Mouse (Mus musculus) embryonic fibroblast, embryonic 13.5 days (primary cell): ENCODE measurements around the gene Tmeff1. TPM values are rescaled to one million over a fixed set of nuclear protein-coding genes. Genes with fewer than 3 reads are reported as not detected.
"Not testable (repeated sequence)": the region's sequence is repeated elsewhere in the genome, so short reads cannot be mapped to it uniquely, and the experiment has no call there.

Experiments used
- H3K27ac ChIP-seq: 2 replicates; pipeline ENCODE4 v1.5.1; 2012; ENCODE audit warnings: low read length, control low read depth, inconsistent platforms; ENCODE audit not compliant: insufficient read depth
- H3K4me1 ChIP-seq: 2 replicates; pipeline ENCODE4 v1.6.1; 2011; ENCODE audit warnings: low read length; ENCODE audit not compliant: control insufficient read depth, insufficient read depth
- H3K4me3 ChIP-seq: 2 replicates; pipeline ENCODE4 v1.5.1; 2011; ENCODE audit warnings: mild to moderate bottlenecking, control low read depth, low read length; ENCODE audit not compliant: insufficient read depth
- CTCF ChIP-seq: IDR thresholded peaks from 2 replicates; pipeline ENCODE4 v1.5.1; 2011; ENCODE audit warnings: mild to moderate bottlenecking, control low read depth, low read length, moderate library complexity, borderline replicate concordance; ENCODE audit not compliant: insufficient read depth
- POLR2A ChIP-seq: IDR thresholded peaks from 2 replicates; pipeline ENCODE4 v1.6.1; 2011; ENCODE audit warnings: low read depth, mild to moderate bottlenecking, control low read depth, low read length, moderate library complexity
- polyA plus RNA-seq: library from polyadenylated mRNA; stranded (reverse); fragments of >200 nt; gene quantifications from 2 replicates; pipeline ENCODE4 v1.2.4, GENCODE M21; 2011; ENCODE audit warnings: low read depth; ENCODE audit not compliant: missing spikeins, insufficient read length

Gene Tmeff1
- polyA plus RNA-seq, 1 experiment, result 125 TPM

- TF ChIP-seq CTCF (no peak), POLR2A (no peak)
- Histone ChIP-seq H3K4me3 (no peak overlapping the region), H3K27ac (peak overlapping the region; percentile 93), H3K4me1 (peaks cover 7% of the 10 kb centered on the region)
Observed at GRCm38 (mm10) chr4:48660619-48661575, 75.9 kb downstream of the Tmeff1 start.

GRCm38 (mm10) chr4:48663271-48663670 lies 78.3 kb downstream of the Tmeff1 start, which contains the start of gene Cavin4:
Gene Cavin4, plus strand, starts transcription at chr4:48663514.
- Histone ChIP-seq H3K4me3 (no peak within 1 kb of the TSS), H3K4me1 (peaks cover 7% of the 10 kb centered on the region), H3K27ac (peak within 1 kb of the TSS; percentile 92)
- TF ChIP-seq POLR2A (no peak), CTCF (no peak)

- H3K27ac ChIP-seq, result peak overlapping the region; percentile 92
- no peak for TF ChIP-seq CTCF
- TF ChIP-seq POLR2A, result no peak
- no peak overlapping the region for H3K4me3 ChIP-seq
Observed at GRCm38 (mm10) chr4:48664021-48664420, 79.0 kb downstream of the Tmeff1 start.

DNA sequence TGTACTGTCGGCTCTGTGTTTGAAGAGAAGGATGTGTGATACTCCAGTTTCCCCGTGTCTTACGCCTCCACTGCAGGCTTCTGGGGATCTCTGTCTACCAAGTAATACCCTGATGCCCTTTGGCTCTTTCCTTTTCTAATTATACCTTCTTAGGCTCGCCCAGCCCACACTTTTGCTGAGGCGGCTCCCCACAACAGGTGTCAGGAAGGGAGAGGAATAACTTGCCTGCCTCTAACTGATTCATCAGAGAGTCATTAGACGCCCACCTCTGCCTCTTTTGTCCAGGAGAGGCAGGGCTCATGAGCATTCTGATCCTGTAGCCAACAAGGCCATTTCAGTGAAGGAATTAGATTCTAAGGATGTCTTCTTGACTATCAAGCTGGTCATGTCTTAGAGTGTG lies 82.3 kb downstream of the Tmeff1 start:
- Histone ChIP-seq H3K27ac (no peak overlapping the region), H3K4me3 (no peak overlapping the region), H3K4me1 (peaks cover 7% of the 10 kb centered on the region)
- no peak for TF ChIP-seq POLR2A
- no peak for TF ChIP-seq CTCF

More at GRCm38 (mm10) chr4:48664021-48664420, 79.0 kb downstream of the Tmeff1 start:
- peaks cover 7% of the 10 kb centered on the region for H3K4me1 ChIP-seq

DNA sequence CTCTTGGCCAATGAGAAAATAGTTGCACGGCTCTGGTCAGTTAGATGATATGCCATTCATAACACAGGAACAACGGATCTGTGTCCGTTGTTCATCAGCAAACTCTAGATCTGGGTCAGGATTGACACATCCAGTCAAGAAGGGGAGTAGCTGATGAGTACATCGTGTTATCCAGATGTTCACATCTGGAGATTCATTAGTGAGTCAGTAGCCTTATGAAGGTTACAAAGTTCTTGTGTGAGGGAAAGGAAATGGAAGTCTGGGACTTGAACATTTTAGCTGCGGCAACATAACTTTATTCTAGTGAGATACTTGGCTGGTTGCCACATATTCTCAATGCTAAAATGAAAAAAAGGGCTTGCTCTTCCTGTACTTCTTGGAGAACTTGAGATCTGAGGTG lies 87.9 kb downstream of the Tmeff1 start:
- Histone ChIP-seq H3K4me3 (no peak overlapping the region), H3K27ac (no peak overlapping the region)
- TF ChIP-seq CTCF (no peak), POLR2A (no peak)

GRCm38 (mm10) chr4:48674412-48674811 lies 89.4 kb downstream of the Tmeff1 start:
- no peak overlapping the region for H3K27ac ChIP-seq
- H3K4me1 ChIP-seq, result no peaks in the 10 kb centered on the region
- TF ChIP-seq POLR2A, result no peak
- TF ChIP-seq CTCF, result no peak
- H3K4me3 ChIP-seq, result no peak overlapping the region

More for the DNA sequence above, 87.9 kb downstream of the Tmeff1 start:
- no peaks in the 10 kb centered on the region for H3K4me1 ChIP-seq

DNA sequence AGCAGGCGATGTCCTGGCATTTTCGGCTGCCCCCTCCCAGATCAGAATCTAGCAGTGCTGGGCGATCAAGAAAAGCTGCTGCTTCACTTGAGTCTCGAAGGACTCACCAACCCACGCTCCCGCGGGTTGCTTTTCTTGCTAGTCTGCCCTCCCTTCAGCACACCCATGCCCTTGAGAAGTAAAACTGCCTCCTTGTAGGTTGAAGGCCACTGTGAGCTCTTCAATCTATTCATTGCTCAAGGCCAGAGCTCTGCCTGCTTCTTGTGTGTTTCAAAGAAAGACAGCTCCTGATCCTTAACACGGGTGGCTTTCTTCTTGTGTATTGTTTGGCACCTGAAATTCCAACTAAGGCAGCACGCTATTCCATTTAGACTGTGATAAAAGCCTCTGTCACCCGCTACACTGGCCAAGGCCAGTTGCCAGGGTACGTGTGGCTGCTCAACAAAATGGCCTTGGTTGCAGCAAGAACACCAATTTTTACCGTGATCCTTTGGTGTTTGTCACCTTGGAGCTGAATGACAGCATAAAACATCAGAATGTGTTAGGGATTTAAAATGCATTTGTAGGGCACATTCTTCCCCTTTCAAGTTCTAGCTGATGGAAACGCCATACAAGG lies 91.7 kb downstream of the Tmeff1 start:
- Histone ChIP-seq H3K4me1 (no peaks in the 10 kb centered on the region; the same call in 1 of the 2 replicates), H3K27ac (no peak overlapping the region), H3K4me3 (no peak overlapping the region)
- TF ChIP-seq CTCF (no peak), POLR2A (no peak)

- Histone ChIP-seq H3K4me1 (no peaks in the 10 kb centered on the region; the same call in 1 of the 2 replicates), H3K4me3 (no peak overlapping the region), H3K27ac (no peak overlapping the region)
- no peak for TF ChIP-seq POLR2A
Observed at GRCm38 (mm10) chr4:48677276-48677675, 92.3 kb downstream of the Tmeff1 start.

DNA sequence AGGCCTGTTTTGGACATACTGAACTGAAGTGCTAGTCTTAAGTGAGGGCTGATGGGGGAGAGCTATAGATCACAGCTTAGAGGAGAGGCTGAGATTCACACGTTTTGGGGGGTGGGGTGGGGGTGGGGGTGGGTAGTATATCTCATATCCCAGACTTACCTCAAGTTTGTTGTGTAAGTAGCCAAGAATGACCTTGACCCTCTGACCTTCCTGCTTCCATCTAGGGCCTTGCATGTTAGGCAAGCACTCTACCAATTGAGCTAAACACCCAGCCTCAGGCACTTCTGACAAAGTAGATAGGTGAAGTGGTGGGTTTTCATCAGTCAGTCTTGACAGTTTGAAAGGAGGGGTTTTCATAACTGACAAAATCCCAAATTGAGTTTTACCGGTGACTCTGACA lies 92.8 kb downstream of the Tmeff1 start:
- TF ChIP-seq POLR2A, result no peak
- TF ChIP-seq CTCF, result no peak
- Histone ChIP-seq H3K27ac (no peak overlapping the region), H3K4me1 (no peaks in the 10 kb centered on the region; the same call in 1 of the 2 replicates), H3K4me3 (no peak overlapping the region)

GRCm38 (mm10) chr4:48678793-48679192 lies 93.8 kb downstream of the Tmeff1 start:
- no peak overlapping the region for H3K27ac ChIP-seq
- TF ChIP-seq POLR2A (no peak), CTCF (no peak)
- no peak overlapping the region for H3K4me3 ChIP-seq
- H3K4me1 ChIP-seq, result no peaks in the 10 kb centered on the region; the same call in 1 of the 2 replicates

GRCm38 (mm10) chr4:48679728-48680127 lies 94.8 kb downstream of the Tmeff1 start:
- H3K27ac ChIP-seq, H3K4me1 ChIP-seq, H3K4me3 ChIP-seq: not testable (repeated sequence)
